Mouse (Mus musculus): ENCODE data around the gene Ralgapa1. TPM values are rescaled to one million over a fixed set of nuclear protein-coding genes. Genes with fewer than 3 reads are reported as not detected.
"Not testable (repeated sequence)": the region's sequence is repeated elsewhere in the genome, so short reads cannot be mapped to it uniquely, and the experiment has no call there.

Gene Ralgapa1
- polyA plus RNA-seq, 1 experiment = 72.0 TPM

DNA sequence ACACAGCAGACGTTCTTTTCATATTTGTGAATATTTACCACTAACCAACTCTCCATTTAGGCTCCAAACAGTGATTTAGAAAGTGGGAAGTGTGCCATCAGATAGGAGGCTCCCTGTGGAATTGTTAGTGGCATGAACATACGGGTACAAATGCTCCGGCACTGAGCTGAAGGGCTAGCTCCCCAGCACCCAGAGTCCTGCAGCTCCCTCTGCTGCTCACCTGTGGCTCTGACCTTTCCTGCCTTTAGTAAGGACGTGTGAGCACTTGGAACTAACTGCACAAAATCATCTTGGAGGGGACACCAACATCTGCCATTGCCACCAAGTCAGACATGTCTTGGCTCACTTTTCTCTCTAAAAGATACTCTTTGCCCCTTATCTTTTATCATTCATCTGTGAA lies 194.3 kb downstream of the Ralgapa1 start:
- TF ChIP-seq POLR2A (IDR thresholded peaks at IDR 0.05; ENCODE audit: borderline replicate concordance, extremely low read depth, insufficient read depth, insufficient read length, poor library complexity, severe bottlenecking) (no peak), CTCF (IDR thresholded peaks at IDR 0.05; ENCODE audit: borderline replicate concordance, extremely low read depth, insufficient read depth, insufficient read length) (peak; percentile 39; the same call in 1 of the 2 replicates)
- peak; percentile 32 for DNase-seq (ENCODE audit: low read depth)

GRCm38 (mm10) chr12:55623254-55623653 lies 197.7 kb downstream of the Ralgapa1 start:
- no peak for DNase-seq (ENCODE audit: low read depth)
- TF ChIP-seq CTCF (IDR thresholded peaks at IDR 0.05; ENCODE audit: borderline replicate concordance, extremely low read depth, insufficient read depth, insufficient read length) (no peak), POLR2A (IDR thresholded peaks at IDR 0.05; ENCODE audit: borderline replicate concordance, extremely low read depth, insufficient read depth, insufficient read length, poor library complexity, severe bottlenecking) (no peak)

GRCm38 (mm10) chr12:55622615-55623245 lies 198.2 kb downstream of the Ralgapa1 start:
- no peak for TF ChIP-seq POLR2A (IDR thresholded peaks at IDR 0.05; ENCODE audit: borderline replicate concordance, extremely low read depth, insufficient read depth, insufficient read length, poor library complexity, severe bottlenecking)
- no peak for TF ChIP-seq CTCF (IDR thresholded peaks at IDR 0.05; ENCODE audit: borderline replicate concordance, extremely low read depth, insufficient read depth, insufficient read length)
- DNase-seq (ENCODE audit: low read depth) = peak; percentile 94

DNA sequence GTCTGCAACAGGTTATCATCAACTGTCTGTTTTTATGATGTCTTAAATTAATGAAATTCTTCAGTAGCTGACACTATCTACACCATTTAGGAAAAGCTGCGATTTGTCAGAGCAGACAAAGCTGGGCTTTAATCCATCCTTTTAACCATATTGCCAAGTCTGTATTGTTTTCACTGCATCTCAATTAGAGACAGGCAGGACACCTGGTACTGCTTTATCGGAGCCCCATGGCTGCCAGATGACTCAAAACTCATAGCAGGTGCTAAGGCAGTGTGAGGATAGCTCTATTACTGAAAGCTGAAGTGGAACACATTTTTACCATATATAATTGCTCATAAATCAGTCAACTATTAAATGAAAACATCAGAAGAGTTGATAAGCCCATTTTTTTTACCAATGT lies 200.6 kb downstream of the Ralgapa1 start:
- DNase-seq (ENCODE audit: low read depth) = peak; percentile 76
- TF ChIP-seq CTCF (IDR thresholded peaks at IDR 0.05; ENCODE audit: borderline replicate concordance, extremely low read depth, insufficient read depth, insufficient read length) (no peak), POLR2A (IDR thresholded peaks at IDR 0.05; ENCODE audit: borderline replicate concordance, extremely low read depth, insufficient read depth, insufficient read length, poor library complexity, severe bottlenecking) (no peak)

- no peak for TF ChIP-seq POLR2A (IDR thresholded peaks at IDR 0.05; ENCODE audit: borderline replicate concordance, extremely low read depth, insufficient read depth, insufficient read length, poor library complexity, severe bottlenecking)
- TF ChIP-seq CTCF (IDR thresholded peaks at IDR 0.05; ENCODE audit: borderline replicate concordance, extremely low read depth, insufficient read depth, insufficient read length) = no peak
These were observed 210.2 kb downstream of the Ralgapa1 start for GRCm38 (mm10) chr12:55610812-55611211.

DNA sequence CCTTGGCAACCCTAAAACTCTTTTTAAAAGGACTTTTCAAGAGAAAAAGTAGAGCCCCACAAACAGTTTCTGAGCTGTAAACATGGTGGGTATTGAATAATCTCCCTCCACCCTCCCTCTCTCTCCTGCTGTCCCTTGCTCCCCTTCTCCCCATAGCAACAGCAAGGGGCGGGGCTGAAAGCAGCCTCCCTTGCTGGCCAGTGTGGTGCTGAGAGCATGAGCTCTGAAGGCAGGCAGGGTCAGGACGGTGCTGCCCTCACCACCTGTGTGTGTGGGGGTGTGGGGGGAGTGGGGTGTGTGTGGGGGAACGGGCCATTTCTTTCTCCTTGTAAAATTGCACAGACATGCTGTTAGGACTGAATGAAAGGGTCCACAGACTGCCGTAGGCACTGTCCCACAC lies 213.1 kb downstream of the Ralgapa1 start:
- TF ChIP-seq POLR2A (IDR thresholded peaks at IDR 0.05; ENCODE audit: borderline replicate concordance, extremely low read depth, insufficient read depth, insufficient read length, poor library complexity, severe bottlenecking) (no peak), CTCF (IDR thresholded peaks at IDR 0.05; ENCODE audit: borderline replicate concordance, extremely low read depth, insufficient read depth, insufficient read length) (no peak)
- peak; percentile 31 for DNase-seq (ENCODE audit: low read depth)

More at GRCm38 (mm10) chr12:55610812-55611211, 210.2 kb downstream of the Ralgapa1 start:
- DNase-seq (ENCODE audit: low read depth) = no peak

- TF ChIP-seq POLR2A (IDR thresholded peaks at IDR 0.05; ENCODE audit: borderline replicate concordance, extremely low read depth, insufficient read depth, insufficient read length, poor library complexity, severe bottlenecking) (no peak), CTCF (IDR thresholded peaks at IDR 0.05; ENCODE audit: borderline replicate concordance, extremely low read depth, insufficient read depth, insufficient read length) (no peak)
- DNase-seq (ENCODE audit: low read depth) = no peak
These were observed 216.6 kb downstream of the Ralgapa1 start for GRCm38 (mm10) chr12:55604411-55604810.

DNA sequence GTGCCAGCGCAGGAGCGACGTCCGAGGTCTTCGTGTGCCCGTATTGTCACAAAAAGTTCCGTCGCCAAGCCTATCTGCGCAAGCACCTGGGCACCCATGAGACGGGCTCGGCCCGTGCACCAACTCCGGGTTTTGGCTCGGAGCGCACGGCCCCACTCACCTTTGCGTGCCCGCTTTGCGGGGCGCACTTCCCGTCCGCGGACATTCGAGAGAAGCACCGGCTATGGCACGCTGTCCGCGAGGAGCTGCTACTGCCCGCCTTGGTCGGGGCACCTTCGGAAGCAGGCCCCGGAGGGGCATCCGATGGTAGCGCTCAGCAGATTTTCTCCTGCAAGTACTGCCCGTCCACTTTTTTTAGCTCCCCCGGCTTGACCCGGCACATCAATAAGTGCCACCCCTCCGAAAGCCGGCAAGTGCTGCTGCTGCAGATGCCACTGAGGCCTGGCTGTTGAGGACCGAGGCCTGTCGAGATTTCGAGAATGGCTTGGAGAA lies 220.4 kb downstream of the Ralgapa1 start:
- TF ChIP-seq CTCF (IDR thresholded peaks at IDR 0.05; ENCODE audit: borderline replicate concordance, extremely low read depth, insufficient read depth, insufficient read length) = no peak
- TF ChIP-seq POLR2A (IDR thresholded peaks at IDR 0.05; ENCODE audit: borderline replicate concordance, extremely low read depth, insufficient read depth, insufficient read length, poor library complexity, severe bottlenecking) = no peak
- DNase-seq (ENCODE audit: low read depth) = no peak

GRCm38 (mm10) chr12:55599639-55600502 lies 221.1 kb downstream of the Ralgapa1 start:
- TF ChIP-seq CTCF (IDR thresholded peaks at IDR 0.05; ENCODE audit: borderline replicate concordance, extremely low read depth, insufficient read depth, insufficient read length) (no peak), POLR2A (IDR thresholded peaks at IDR 0.05; ENCODE audit: borderline replicate concordance, extremely low read depth, insufficient read depth, insufficient read length, poor library complexity, severe bottlenecking) (no peak)
- peak; percentile 51 for DNase-seq (ENCODE audit: low read depth)

GRCm38 (mm10) chr12:55598887-55599561 lies 221.9 kb downstream of the Ralgapa1 start, which contains the start of gene Insm2:
Insm2 (plus strand) TSS chr12:55599427.
- TF ChIP-seq POLR2A (IDR thresholded peaks at IDR 0.05; ENCODE audit: borderline replicate concordance, extremely low read depth, insufficient read depth, insufficient read length, poor library complexity, severe bottlenecking) = no peak
- no peak for TF ChIP-seq CTCF (IDR thresholded peaks at IDR 0.05; ENCODE audit: borderline replicate concordance, extremely low read depth, insufficient read depth, insufficient read length)
- peak; percentile 40 for DNase-seq (ENCODE audit: low read depth)

DNA sequence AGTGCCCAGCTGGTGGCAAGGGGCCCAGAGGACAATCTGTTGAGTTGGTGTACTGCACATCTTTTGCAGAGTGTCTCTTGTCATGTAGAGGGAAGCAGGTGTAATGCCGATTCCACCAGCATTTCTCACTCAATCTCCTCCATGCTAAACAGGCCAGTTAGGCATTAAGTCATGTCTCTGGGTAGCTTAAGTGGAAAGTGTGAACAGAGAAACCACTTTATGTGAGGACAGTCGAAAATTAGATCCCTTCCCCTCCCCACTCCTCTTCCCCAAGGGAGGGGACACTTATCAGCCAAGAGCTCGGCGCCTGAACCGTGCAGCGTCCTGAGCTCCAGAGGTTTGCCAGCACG lies 222.5 kb downstream of the Ralgapa1 start:
- peak; percentile 58 for DNase-seq (ENCODE audit: low read depth)
- TF ChIP-seq CTCF (IDR thresholded peaks at IDR 0.05; ENCODE audit: borderline replicate concordance, extremely low read depth, insufficient read depth, insufficient read length) = no peak
- TF ChIP-seq POLR2A (IDR thresholded peaks at IDR 0.05; ENCODE audit: borderline replicate concordance, extremely low read depth, insufficient read depth, insufficient read length, poor library complexity, severe bottlenecking) = no peak

DNA sequence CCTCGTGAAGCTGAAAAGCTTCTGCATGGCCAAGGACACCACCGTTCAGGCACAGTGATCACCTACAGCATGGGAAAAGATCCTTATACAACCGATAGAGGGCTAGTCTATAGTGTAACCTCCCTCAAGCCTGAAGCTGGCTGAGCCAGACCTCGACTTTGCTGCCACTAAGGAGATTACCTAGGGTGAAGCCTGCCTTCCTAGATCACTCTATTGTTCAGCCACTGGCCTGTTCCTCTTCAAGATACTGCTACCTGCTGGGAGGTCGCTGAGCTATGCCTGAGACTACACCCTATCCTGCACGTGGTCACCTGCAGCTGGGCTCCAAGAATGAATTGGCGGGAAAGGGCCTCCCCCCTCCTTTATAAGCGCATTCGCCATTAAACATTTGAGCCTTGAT lies 234.0 kb downstream of the Ralgapa1 start:
- not testable (repeated sequence) for DNase-seq (ENCODE audit: low read depth)

Data from brain, embryonic 14.5 days (tissue).